Mouse (Mus musculus) embryonic facial prominence, embryonic 11.5 days (tissue): ENCODE data around the gene Olfr820. TPM values are rescaled to one million over a fixed set of nuclear protein-coding genes. Genes with fewer than 3 reads are reported as not detected.
"Not testable (repeated sequence)": the region's sequence is repeated elsewhere in the genome, so short reads cannot be mapped to it uniquely, and the experiment has no call there.

Source experiments
- ATAC-seq: fragments of 200-750 bp; cut with Nextera tagmentation; replicated peaks from 2 replicates; pipeline ENCODE4 v1.8.0; 2017; ENCODE audit warnings: low read depth; ENCODE audit not compliant: insufficient number of reproducible peaks, low FRiP score, low TSS enrichment
- DNase-seq: peaks from one replicate; pipeline ENCODE4 v3.0.0-alpha.2; 2015; ENCODE audit warnings: low spot score
- H3K27ac ChIP-seq: fragments of 300-500 bp; sonication (generic); replicated peaks from 2 replicates; pipeline ENCODE4 v1.5.1; 2014; ENCODE audit warnings: mild to moderate bottlenecking, low read depth, low read length, control low read depth
- H3K27me3 ChIP-seq: fragments of 300-500 bp; sonication (generic); 2 replicates; pipeline ENCODE4 v1.6.1; 2014; ENCODE audit warnings: mild to moderate bottlenecking, low read length, moderate library complexity, mixed read lengths; ENCODE audit not compliant: control insufficient read depth, insufficient read depth
- H3K36me3 ChIP-seq: fragments of 300-500 bp; sonication (generic); replicated peaks from 2 replicates; pipeline ENCODE4 v1.6.1; 2014; ENCODE audit warnings: low read depth, mild to moderate bottlenecking, low read length, moderate library complexity, mixed read lengths; ENCODE audit not compliant: control insufficient read depth, insufficient read depth
- H3K4me1 ChIP-seq: fragments of 300-500 bp; sonication (generic); 2 replicates; pipeline ENCODE4 v1.6.1; 2014; ENCODE audit warnings: low read length, mixed read lengths; ENCODE audit not compliant: control insufficient read depth, insufficient read depth
- H3K4me2 ChIP-seq: fragments of 300-500 bp; sonication (generic); 2 replicates; pipeline ENCODE4 v1.6.1; 2014; ENCODE audit warnings: low read depth, mild to moderate bottlenecking, control low read depth, low read length, moderate library complexity
- H3K4me3 ChIP-seq: fragments of 300-500 bp; sonication (generic); 2 replicates; pipeline ENCODE4 v1.5.1; 2014; ENCODE audit warnings: low read depth, low read length, control low read depth
- H3K9ac ChIP-seq: fragments of 300-500 bp; sonication (generic); replicated peaks from 2 replicates; pipeline ENCODE4 v1.6.1; 2014; ENCODE audit warnings: mild to moderate bottlenecking, control low read depth, low read length
- H3K9me3 ChIP-seq: fragments of 300-500 bp; sonication (generic); replicated peaks from 2 replicates; pipeline ENCODE4 v1.6.1; 2016; ENCODE audit warnings: mild to moderate bottlenecking, low read length, inconsistent platforms, mixed read lengths; ENCODE audit not compliant: control insufficient read depth
- WGBS: fragments of 180-500 bp; shearing (Covaris S2); extraction: QIAGEN DNeasy Blood & Tissue Kit; methylation state at CpG from one replicate; pipeline ENCODE4 v1.1.7; 2014; 5-methylcytosine and 5-hydroxymethylcytosine counted together
- polyA plus RNA-seq: library from polyadenylated mRNA; unstranded; fragments of >200 nt; fragmentation: Nextera tagmentation; extraction: Ambion mirVana; gene quantifications from 2 replicates; pipeline ENCODE4 v1.2.1, GENCODE M21; 2014

The Olfr820 gene
- polyA plus RNA-seq = not detected in 2 replicates

- H3K27ac ChIP-seq = no peak within 1 kb of the TSS
- no peak within 1 kb of the TSS for H3K9ac ChIP-seq
- H3K4me3 ChIP-seq = no peak within 1 kb of the TSS
- H3K27me3 ChIP-seq = no peaks in the 10 kb centered on the region
- ATAC-seq = no peak
- no peaks in the 10 kb centered on the region for H3K9me3 ChIP-seq
- no peaks in the 10 kb centered on the region for H3K4me1 ChIP-seq
- DNase-seq = no peak
- H3K36me3 ChIP-seq = no peaks in the 10 kb centered on the region
- no peak within 1 kb of the TSS for H3K4me2 ChIP-seq
Measured at GRCm38 (mm10) chr10:130012321-130012720, at the start of gene Olfr820. Gene Olfr820 (plus strand): TSS chr10:130012621.

- not testable (repeated sequence) for H3K27ac ChIP-seq, H3K9me3 ChIP-seq, H3K27me3 ChIP-seq, ATAC-seq, H3K9ac ChIP-seq, H3K4me3 ChIP-seq, DNase-seq, H3K4me1 ChIP-seq, H3K4me2 ChIP-seq, H3K36me3 ChIP-seq
- 78% methylated on average over 2 of the region's 3 CpGs for WGBS
Measured at GRCm38 (mm10) chr10:129966232-129966631, 46.2 kb upstream of the Olfr820 start.

GRCm38 (mm10) chr10:129967166-129967565 is 45.3 kb upstream of the Olfr820 start, which contains the start of gene Olfr819:
Gene Olfr819 (minus strand): TSS chr10:129967266.
- DNase-seq, H3K4me1 ChIP-seq, H3K36me3 ChIP-seq, H3K4me3 ChIP-seq, H3K27me3 ChIP-seq, H3K9ac ChIP-seq, H3K27ac ChIP-seq, H3K4me2 ChIP-seq, ATAC-seq, H3K9me3 ChIP-seq: not testable (repeated sequence)
- 80% methylated on average over 2 of the region's 2 CpGs for WGBS

- H3K27ac ChIP-seq, H3K4me2 ChIP-seq, H3K4me1 ChIP-seq, H3K9ac ChIP-seq, H3K36me3 ChIP-seq, H3K27me3 ChIP-seq, H3K4me3 ChIP-seq, DNase-seq, ATAC-seq, H3K9me3 ChIP-seq: not testable (repeated sequence)
- WGBS = no CpG with 5 or more reads among the region's 3 CpGs
Measured at GRCm38 (mm10) chr10:129972994-129973393, 39.4 kb upstream of the Olfr820 start.

GRCm38 (mm10) chr10:129976040-129976439 is 36.4 kb upstream of the Olfr820 start, which contains the start of gene Olfr247:
Gene Olfr247 (minus strand): TSS chr10:129976140.
- H3K4me1 ChIP-seq, H3K4me2 ChIP-seq, H3K27me3 ChIP-seq, H3K4me3 ChIP-seq, H3K9ac ChIP-seq, H3K9me3 ChIP-seq, H3K36me3 ChIP-seq, DNase-seq, H3K27ac ChIP-seq, ATAC-seq: not testable (repeated sequence)
- WGBS = no CpG with 5 or more reads among the region's 2 CpGs

- H3K4me2 ChIP-seq, H3K9ac ChIP-seq, H3K36me3 ChIP-seq, H3K27ac ChIP-seq, H3K9me3 ChIP-seq, H3K27me3 ChIP-seq, H3K4me3 ChIP-seq, ATAC-seq, H3K4me1 ChIP-seq, DNase-seq: not testable (repeated sequence)
- WGBS = no CpG with 5 or more reads among the region's 3 CpGs
Measured at GRCm38 (mm10) chr10:129981867-129982266, 30.6 kb upstream of the Olfr820 start.

- WGBS = no CpG with 5 or more reads among the region's 1 CpGs
- H3K9me3 ChIP-seq, H3K4me1 ChIP-seq: not testable (repeated sequence)
Measured at GRCm38 (mm10) chr10:129984962-129985361, 27.5 kb upstream of the Olfr820 start, which contains the start of gene Gm10310. Gene Gm10310 (minus strand): TSS chr10:129985062.

GRCm38 (mm10) chr10:130004104-130004503 is 8.3 kb upstream of the Olfr820 start:
- H3K27me3 ChIP-seq, H3K27ac ChIP-seq, DNase-seq, H3K9me3 ChIP-seq, H3K4me2 ChIP-seq, ATAC-seq, H3K4me3 ChIP-seq, H3K36me3 ChIP-seq, H3K4me1 ChIP-seq, H3K9ac ChIP-seq: not testable (repeated sequence)
- WGBS = 87% methylated on average over 4 of the region's 4 CpGs

More at GRCm38 (mm10) chr10:129984962-129985361, 27.5 kb upstream of the Olfr820 start, which contains the start of gene Gm10310:
- H3K36me3 ChIP-seq, DNase-seq, H3K27ac ChIP-seq, H3K4me2 ChIP-seq, H3K4me3 ChIP-seq, H3K9ac ChIP-seq, H3K27me3 ChIP-seq, ATAC-seq: not testable (repeated sequence)
